Mouse (Mus musculus) embryonic facial prominence, embryonic 11.5 days (tissue): ENCODE results near the gene Gm45618. TPM values are rescaled to one million over a fixed set of nuclear protein-coding genes. Genes with fewer than 3 reads are reported as not detected.

Experiments
- ATAC-seq: fragments of 200-750 bp; cut with Nextera tagmentation; replicated peaks from 2 replicates; pipeline ENCODE4 v1.8.0; 2017; ENCODE audit warnings: low read depth; ENCODE audit not compliant: insufficient number of reproducible peaks, low FRiP score, low TSS enrichment
- DNase-seq: peaks from one replicate; pipeline ENCODE4 v3.0.0-alpha.2; 2015; ENCODE audit warnings: low spot score
- H3K27ac ChIP-seq: fragments of 300-500 bp; sonication (generic); replicated peaks from 2 replicates; pipeline ENCODE4 v1.5.1; 2014; ENCODE audit warnings: mild to moderate bottlenecking, low read depth, low read length, control low read depth
- H3K27me3 ChIP-seq: fragments of 300-500 bp; sonication (generic); 2 replicates; pipeline ENCODE4 v1.6.1; 2014; ENCODE audit warnings: mild to moderate bottlenecking, low read length, moderate library complexity, mixed read lengths; ENCODE audit not compliant: control insufficient read depth, insufficient read depth
- H3K36me3 ChIP-seq: fragments of 300-500 bp; sonication (generic); replicated peaks from 2 replicates; pipeline ENCODE4 v1.6.1; 2014; ENCODE audit warnings: low read depth, mild to moderate bottlenecking, low read length, moderate library complexity, mixed read lengths; ENCODE audit not compliant: control insufficient read depth, insufficient read depth
- H3K4me1 ChIP-seq: fragments of 300-500 bp; sonication (generic); 2 replicates; pipeline ENCODE4 v1.6.1; 2014; ENCODE audit warnings: low read length, mixed read lengths; ENCODE audit not compliant: control insufficient read depth, insufficient read depth
- H3K4me2 ChIP-seq: fragments of 300-500 bp; sonication (generic); 2 replicates; pipeline ENCODE4 v1.6.1; 2014; ENCODE audit warnings: low read depth, mild to moderate bottlenecking, control low read depth, low read length, moderate library complexity
- H3K4me3 ChIP-seq: fragments of 300-500 bp; sonication (generic); 2 replicates; pipeline ENCODE4 v1.5.1; 2014; ENCODE audit warnings: low read depth, low read length, control low read depth
- H3K9ac ChIP-seq: fragments of 300-500 bp; sonication (generic); replicated peaks from 2 replicates; pipeline ENCODE4 v1.6.1; 2014; ENCODE audit warnings: mild to moderate bottlenecking, control low read depth, low read length
- H3K9me3 ChIP-seq: fragments of 300-500 bp; sonication (generic); replicated peaks from 2 replicates; pipeline ENCODE4 v1.6.1; 2016; ENCODE audit warnings: mild to moderate bottlenecking, low read length, inconsistent platforms, mixed read lengths; ENCODE audit not compliant: control insufficient read depth
- WGBS: fragments of 180-500 bp; shearing (Covaris S2); extraction: QIAGEN DNeasy Blood & Tissue Kit; methylation state at CpG from one replicate; pipeline ENCODE4 v1.1.7; 2014; 5-methylcytosine and 5-hydroxymethylcytosine counted together
- polyA plus RNA-seq: library from polyadenylated mRNA; unstranded; fragments of >200 nt; fragmentation: Nextera tagmentation; extraction: Ambion mirVana; gene quantifications from 2 replicates; pipeline ENCODE4 v1.2.1, GENCODE M21; 2014

Gm45618 gene
- polyA plus RNA-seq, 1 experiment from 2014 or later: not detected

DNA sequence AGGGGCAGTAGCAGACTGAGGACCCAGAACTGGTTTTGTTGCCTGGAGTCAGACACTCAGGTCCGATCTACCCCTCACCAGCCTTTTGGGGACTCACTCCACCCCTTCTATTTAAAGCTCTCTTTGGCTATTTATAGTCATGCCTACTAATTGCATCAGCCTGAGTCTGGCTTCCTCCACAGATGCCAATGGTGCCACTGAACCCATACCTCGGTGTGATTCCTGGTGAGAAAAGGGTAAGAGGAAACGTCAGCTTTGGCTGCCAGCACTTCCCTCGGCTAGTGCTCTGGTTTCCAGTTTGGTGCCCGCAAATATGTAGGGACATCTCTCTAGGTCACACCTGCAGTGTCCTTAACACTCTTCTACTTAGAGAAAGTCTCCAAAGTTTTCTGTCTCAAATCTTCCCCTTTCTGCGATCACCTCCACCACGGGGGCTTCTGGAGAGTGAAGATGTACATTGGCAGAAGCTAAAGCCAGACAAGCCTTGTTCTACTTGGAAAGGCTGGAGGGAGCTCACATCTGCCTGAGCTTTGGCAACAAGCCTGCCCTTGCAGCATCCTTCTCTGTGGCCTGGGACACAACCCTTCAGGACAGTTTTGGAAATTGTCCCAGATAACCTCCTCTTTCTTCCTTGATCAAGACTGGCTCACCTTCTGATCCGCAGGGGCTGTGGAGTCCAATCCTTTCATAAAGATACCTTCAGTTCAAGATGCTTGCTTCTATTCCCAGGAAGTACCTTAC, 46.2 kb downstream of the Gm45618 start:
- WGBS: 70% methylated on average over 8 of the region's 8 CpGs
- Histone ChIP-seq H3K4me1 (no peaks in the 10 kb centered on the region), H3K9me3 (no peaks in the 10 kb centered on the region), H3K9ac (no peak overlapping the region), H3K4me3 (no peak overlapping the region), H3K36me3 (no peaks in the 10 kb centered on the region), H3K27me3 (no peaks in the 10 kb centered on the region; the same call in 1 of the 2 replicates), H3K27ac (no peak overlapping the region), H3K4me2 (no peak overlapping the region)
- DNase-seq (no peak), ATAC-seq (no peak)

- no peak for DNase-seq
- H3K4me2 ChIP-seq: no peak overlapping the region
- H3K27ac ChIP-seq: no peak overlapping the region
- H3K4me1 ChIP-seq: no peaks in the 10 kb centered on the region
- no peak for ATAC-seq
- H3K36me3 ChIP-seq: no peaks in the 10 kb centered on the region
- H3K4me3 ChIP-seq: no peak overlapping the region
- H3K9ac ChIP-seq: no peak overlapping the region
- no peaks in the 10 kb centered on the region for H3K9me3 ChIP-seq
- no peaks in the 10 kb centered on the region for H3K27me3 ChIP-seq
These were observed 48.8 kb downstream of the Gm45618 start for GRCm38 (mm10) chr7:142071717-142072116.

GRCm38 (mm10) chr7:142071212-142071578, 49.3 kb downstream of the Gm45618 start:
- Histone ChIP-seq H3K9me3 (no peaks in the 10 kb centered on the region), H3K36me3 (no peaks in the 10 kb centered on the region), H3K9ac (no peak overlapping the region), H3K4me2 (0 out of 2 replicates have a peak overlapping the region, but pooled peaks have one; percentile 7), H3K4me3 (no peak overlapping the region), H3K27ac (no peak overlapping the region), H3K27me3 (no peaks in the 10 kb centered on the region), H3K4me1 (no peaks in the 10 kb centered on the region)
- 10% methylated on average over 10 of the region's 10 CpGs for WGBS
- ATAC-seq (no peak; the same call in 1 of the 2 replicates), DNase-seq (no peak)

- Histone ChIP-seq H3K27me3 (no peaks in the 10 kb centered on the region), H3K4me3 (no peak overlapping the region), H3K9me3 (no peaks in the 10 kb centered on the region), H3K4me2 (0 out of 2 replicates have a peak overlapping the region, but pooled peaks have one; percentile 7), H3K4me1 (no peaks in the 10 kb centered on the region), H3K9ac (no peak overlapping the region), H3K36me3 (no peaks in the 10 kb centered on the region), H3K27ac (no peak overlapping the region)
- DNase-seq: peak; percentile 67
- WGBS: 12% methylated on average over 13 of the region's 13 CpGs
- no peak; the same call in 1 of the 2 replicates for ATAC-seq
These were observed 49.9 kb downstream of the Gm45618 start for GRCm38 (mm10) chr7:142070458-142071211.

Other genes starting within 250 kb of the Gm45618 start
- 39.3 and 45.1 TPM in 2 replicates for gene Tollip, start 202.2 kb downstream of the Gm45618 start, polyA plus RNA-seq
- gene Brsk2, start 171.0 kb downstream of the Gm45618 start, polyA plus RNA-seq: 2.4 and 2.8 TPM in 2 replicates
- gene Mob2, start 59.7 kb downstream of the Gm45618 start, polyA plus RNA-seq: 60.2 and 62.9 TPM in 2 replicates
- gene Dusp8, start 24.9 kb downstream of the Gm45618 start, polyA plus RNA-seq: 3.6 and 4.2 TPM in 2 replicates
- not detected in 2 replicates for gene Gm39115, start 15.3 kb upstream of the Gm45618 start, polyA plus RNA-seq
- gene Gm45337, start 23.9 kb upstream of the Gm45618 start, polyA plus RNA-seq: not detected in 2 replicates
- gene Gm29735, start 36.4 kb upstream of the Gm45618 start, polyA plus RNA-seq: not detected in 2 replicates
- not detected in 2 replicates for gene Gm4553, start 45.0 kb upstream of the Gm45618 start, polyA plus RNA-seq
- gene Krtap5-2, start 55.3 kb upstream of the Gm45618 start, polyA plus RNA-seq: not detected in 2 replicates
- not detected in 2 replicates for gene Gm10153, start 69.7 kb upstream of the Gm45618 start, polyA plus RNA-seq
- not detected in 2 replicates for gene Krtap5-3, start 80.6 kb upstream of the Gm45618 start, polyA plus RNA-seq
- gene Gm7579, start 91.1 kb upstream of the Gm45618 start, polyA plus RNA-seq: not detected in 2 replicates
- gene Krtap5-5, start 109.2 kb upstream of the Gm45618 start, polyA plus RNA-seq: not detected in 2 replicates
- gene Gm40460, start 120.3 kb upstream of the Gm45618 start, polyA plus RNA-seq: not detected in 2 replicates
- gene Gm2431, start 137.6 kb upstream of the Gm45618 start, polyA plus RNA-seq: not detected in 2 replicates
- gene Gm4559, start 153.6 kb upstream of the Gm45618 start, polyA plus RNA-seq: not detected in 2 replicates
- gene Krtap5-1, start 176.4 kb upstream of the Gm45618 start, polyA plus RNA-seq: not detected in 2 replicates
- 0.20 TPM in 1 of 2 replicates, not detected in the other for gene Krtap5-4, start 182.8 kb upstream of the Gm45618 start, polyA plus RNA-seq